Comparison of ENCODE assay signal across 8 mouse cellular contexts in the genomic region with DNA sequence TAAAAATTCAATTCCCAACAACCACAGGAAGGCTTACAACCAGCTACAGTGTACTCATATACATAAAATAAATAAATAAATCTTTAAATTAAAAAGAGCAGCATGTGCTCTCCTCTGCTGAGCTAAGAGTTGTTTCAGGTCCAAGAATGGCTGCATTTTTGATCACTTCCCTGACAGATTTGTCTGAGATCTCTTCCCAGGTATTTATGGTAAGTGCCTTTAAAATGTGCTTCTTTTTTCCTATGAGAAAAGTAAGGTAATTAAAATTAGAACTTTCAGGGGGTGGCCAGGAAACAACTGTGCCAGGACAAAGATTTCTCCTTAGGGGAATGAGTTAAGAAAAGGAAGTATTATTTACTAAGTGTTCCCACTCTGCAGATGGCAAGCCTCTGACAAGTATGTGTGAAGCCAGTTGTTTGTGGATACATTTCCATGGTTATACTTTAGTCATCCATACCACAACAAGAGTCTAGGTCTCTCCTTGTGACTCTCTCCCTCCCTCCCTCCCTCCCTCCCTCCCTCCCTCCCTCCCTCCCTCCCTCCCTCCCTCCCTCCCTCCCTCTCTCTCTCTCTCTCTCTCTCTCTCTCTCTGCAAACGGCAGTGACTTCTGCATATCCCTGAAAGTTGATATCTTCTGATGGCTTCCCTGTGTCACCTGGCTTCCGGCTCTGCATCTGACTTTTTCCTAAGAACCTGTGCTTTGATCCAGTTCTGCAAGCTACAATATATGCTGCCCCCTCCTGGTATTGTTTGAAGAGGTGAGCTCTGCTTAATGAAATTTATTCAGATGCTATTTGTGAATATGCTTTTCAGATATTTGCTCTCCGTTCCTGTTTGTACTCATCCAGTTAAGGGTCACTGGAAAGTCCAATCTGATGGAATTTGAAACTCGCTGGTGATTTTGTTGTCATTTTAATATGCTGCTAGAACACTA. TPM values are rescaled to one million over a fixed set of nuclear protein-coding genes. Genes with fewer than 3 reads are reported as not detected.
DNase-seq lines count a peak whose midpoint lies in the region; ATAC-seq lines count a peak whose summit lies in the region.

No protein-coding gene starts in this region.

- ATAC-seq in common myeloid progenitor, adult 5-6 weeks (replicated peaks; ENCODE audit: low read depth, poor library complexity, severe bottlenecking), result peak; percentile 72
- ATAC-seq in monocyte, adult 5-6 weeks (replicated peaks; ENCODE audit: insufficient number of reproducible peaks, low FRiP score, low TSS enrichment, poor library complexity, severe bottlenecking), result no peak

- peak; percentile 18 for DNase-seq in cerebellum, adult 8-10 months
- DNase-seq in cerebellum, adult 9-11 months, result no peak
- DNase-seq in kidney, adult 9 months, result peak; percentile 67
- no peak for DNase-seq in kidney, adult 11 months
- peak; percentile 77 for DNase-seq in 3T3-L1 (ENCODE audit: low read depth, low spot score)
- DNase-seq in right cerebral cortex, adult 2 months (ENCODE audit: low spot score in 2 of 2), result no peak

RNA-seq across cellular contexts. Expression of a gene that starts 21.9 kb away (rescaled TPM):
- 121 and 126 TPM in 2 replicates for total RNA-seq in common myeloid progenitor, adult 5-6 weeks (2017)
- 259 to 315 TPM (median 292 TPM) in 3 replicates for total RNA-seq in monocyte, adult 5-6 weeks (2017)

Comparison
In these comparisons a context has a peak if more than half of its experiments do, and no peak if none do; other contexts are left out.
1. DNase-seq: peak in cerebellum, adult 8-10 months (single experiment), kidney, adult 9 months (single experiment) and 3T3-L1 (single experiment); none in cerebellum, adult 9-11 months (single experiment), kidney, adult 11 months (single experiment) and right cerebral cortex, adult 2 months (0 of 2).